Mouse (Mus musculus) heart, adult 2 months (tissue): ENCODE results near the gene Gramd1c.

Experiments used
- CTCF ChIP-seq: fragments of 200-600 bp; IDR thresholded peaks from 2 replicates; pipeline ENCODE4 v1.8.1; 2022; ENCODE audit warnings: antibody characterized with exemption, mild to moderate bottlenecking, moderate library complexity
- POLR2A ChIP-seq: fragments of 200-500 bp; IDR thresholded peaks from 2 replicates; pipeline ENCODE4 v1.6.1; 2011; ENCODE audit warnings: mild to moderate bottlenecking, low read depth, low read length, control low read depth; ENCODE audit not compliant: insufficient read depth

GRCm38 (mm10) chr16:44018372-44018771 lies 44.8 kb downstream of the Gramd1c start:
- no peak for TF ChIP-seq POLR2A
- no peak for TF ChIP-seq CTCF
